Mouse (Mus musculus) heart, adult 2 months (tissue): ENCODE measurements around the gene Sspn. TPM values are rescaled to one million over a fixed set of nuclear protein-coding genes. Genes with fewer than 3 reads are reported as not detected.

Source experiments
- DNase-seq, 2 experiments: peaks; one replicate each; pipeline ENCODE4 v3.0.0; 2021
- H3K27ac ChIP-seq: fragments of 200-600 bp; 2 replicates; pipeline ENCODE4 v1.8.1; 2022
- H3K27me3 ChIP-seq: fragments of 200-500 bp; 2 replicates; pipeline ENCODE4 v1.6.1; 2012; ENCODE audit warnings: mild to moderate bottlenecking, low read length, inconsistent platforms, mixed read lengths; ENCODE audit not compliant: control insufficient read depth, insufficient read depth
- H3K36me3 ChIP-seq: fragments of 200-500 bp; 2 replicates; pipeline ENCODE4 v1.6.1; 2012; ENCODE audit warnings: low read length, inconsistent platforms; ENCODE audit not compliant: control insufficient read depth, insufficient read depth
- H3K4me1 ChIP-seq: fragments of 200-500 bp; 2 replicates; pipeline ENCODE4 v1.6.1; 2011; ENCODE audit warnings: low read length; ENCODE audit not compliant: control insufficient read depth, insufficient read depth
- H3K4me3 ChIP-seq: fragments of 200-600 bp; 2 replicates; pipeline ENCODE4 v1.8.1; 2022
- H3K79me2 ChIP-seq: fragments of 200-500 bp; replicated peaks from 2 replicates; pipeline ENCODE4 v1.6.1; 2012; ENCODE audit warnings: mild to moderate bottlenecking, inconsistent platforms, low read length, moderate library complexity, mixed read lengths; ENCODE audit not compliant: control insufficient read depth, insufficient read depth
- H3K9ac ChIP-seq: fragments of 200-500 bp; 2 replicates; pipeline ENCODE4 v1.6.1; 2012; ENCODE audit warnings: low read depth, mild to moderate bottlenecking, control low read depth, inconsistent platforms, low read length, mixed read lengths
- CTCF ChIP-seq: fragments of 200-600 bp; IDR thresholded peaks from 2 replicates; pipeline ENCODE4 v1.8.1; 2022; ENCODE audit warnings: antibody characterized with exemption, mild to moderate bottlenecking, moderate library complexity
- EP300 ChIP-seq: fragments of 200-500 bp; IDR thresholded peaks from 2 replicates; pipeline ENCODE4 v1.6.1; 2011; ENCODE audit warnings: low read depth, low read length, control low read depth; ENCODE audit not compliant: insufficient read depth
- POLR2A ChIP-seq: fragments of 200-500 bp; IDR thresholded peaks from 2 replicates; pipeline ENCODE4 v1.6.1; 2011; ENCODE audit warnings: mild to moderate bottlenecking, low read depth, low read length, control low read depth; ENCODE audit not compliant: insufficient read depth
- WGBS: fragments of 180-500 bp; shearing (Covaris S2); methylation state at CpG from one replicate; pipeline ENCODE4 v1.1.7; 2018; 5-methylcytosine and 5-hydroxymethylcytosine counted together
- intact Hi-C: fragments of 180-260 bp; cut with DNase I; formaldehyde crosslinking; loops from one replicate; pipeline ENCODE4 v1.15.1; 2025
- long read RNA-seq: library from polyadenylated mRNA; stranded (forward); transcript quantifications from one replicate; pipeline ENCODE4 v2.0.0, GENCODE M21; 2021
- polyA plus RNA-seq: library from polyadenylated mRNA; depleted of rRNA; stranded (reverse); fragments of >200 nt; gene quantifications from 2 replicates; pipeline ENCODE4 v1.2.3, GENCODE M21; 2012; rRNA removed
- total RNA-seq, 2 experiments: library from RNA; stranded (reverse); gene quantifications; 2 replicates each; pipeline ENCODE4 v1.2.3; 2021

Gene Sspn
- 100 to 1,000 TPM; 104 to 114 TPM for total RNA-seq
- polyA plus RNA-seq: 62.1 and 102 TPM in 2 replicates
- long read RNA-seq, full-length matches to known transcripts: 37 of 54 reads
- long read RNA-seq, partial matches to known transcripts: 16 of 54 reads
- long read RNA-seq, other reads (novel, unspliced or antisense): 1 of 54 reads

GRCm38 (mm10) chr6:145931341-145931740, at the start of gene Sspn:
TSS of gene Sspn (plus strand) at chr6:145931641.
- H3K4me3 ChIP-seq: no peak within 1 kb of the TSS
- no peak for DNase-seq
- 50% methylated on average over 3 of the region's 3 CpGs for WGBS
- no peak within 1 kb of the TSS for H3K27ac ChIP-seq
- intact Hi-C loops: no loop called here
- H3K27me3 ChIP-seq: no peaks in the 10 kb centered on the region
- no peaks in the 10 kb centered on the region for H3K79me2 ChIP-seq
- peaks cover 2% of the 10 kb centered on the region for H3K4me1 ChIP-seq
- no peak within 1 kb of the TSS for H3K9ac ChIP-seq
- TF ChIP-seq CTCF: no peak
- no peak for TF ChIP-seq POLR2A
- TF ChIP-seq EP300: no peak
- H3K36me3 ChIP-seq: peaks cover 2% of the 10 kb centered on the region; the same call in 1 of the 2 replicates

DNA sequence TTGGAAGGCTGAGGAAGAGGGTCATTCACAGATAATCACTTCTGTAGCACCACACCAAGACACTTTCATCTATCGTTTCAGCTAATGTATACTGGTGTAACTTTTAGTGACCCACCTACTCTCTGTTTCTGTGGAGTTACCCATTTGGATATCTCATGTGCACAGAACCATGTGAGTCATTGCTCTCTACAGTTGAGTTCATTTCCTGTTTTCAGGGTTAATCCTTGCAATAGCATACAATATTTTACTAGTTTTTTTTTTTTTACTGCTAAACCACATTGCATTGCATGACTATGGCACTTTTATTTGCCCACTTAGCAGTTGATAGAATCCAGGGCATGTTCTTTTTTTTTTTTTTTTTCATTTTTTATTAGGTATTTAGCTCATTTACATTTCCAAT, 48.4 kb upstream of the Sspn start:
- TF ChIP-seq EP300 (no peak), CTCF (no peak), POLR2A (no peak)
- Histone ChIP-seq H3K27me3 (no peaks in the 10 kb centered on the region), H3K4me1 (no peaks in the 10 kb centered on the region; the same call in 1 of the 2 replicates), H3K79me2 (no peaks in the 10 kb centered on the region), H3K36me3 (no peaks in the 10 kb centered on the region), H3K9ac (no peak overlapping the region), H3K4me3 (no peak overlapping the region), H3K27ac (no peak overlapping the region)
- 42% methylated on average over 1 of the region's 1 CpGs for WGBS
- intact Hi-C loops: no loop called here
- DNase-seq: no peak

DNA sequence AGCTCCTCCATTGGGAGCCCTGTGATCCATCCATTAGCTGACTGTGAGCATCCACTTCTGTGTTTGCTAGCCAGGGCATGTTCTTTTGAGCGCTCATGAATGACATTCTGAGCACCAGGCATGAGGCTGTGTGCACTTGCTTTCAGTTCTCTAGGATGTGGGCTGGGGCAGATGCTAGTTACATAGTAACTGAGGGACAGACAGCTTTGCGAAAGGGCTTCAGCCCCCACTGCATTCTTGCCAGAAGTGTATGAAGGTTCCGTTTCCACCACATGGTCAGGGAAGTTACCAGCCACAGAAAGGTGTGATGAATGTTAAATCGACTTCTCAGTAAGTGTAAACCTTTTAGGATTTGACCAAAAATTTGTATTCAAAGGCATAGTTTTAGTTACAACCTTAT, 47.8 kb upstream of the Sspn start:
- intact Hi-C loops: no loop called here
- no peak overlapping the region for H3K4me3 ChIP-seq
- H3K79me2 ChIP-seq: no peaks in the 10 kb centered on the region
- WGBS: 93% methylated on average over 4 of the region's 4 CpGs
- no peak overlapping the region for H3K9ac ChIP-seq
- DNase-seq: no peak
- TF ChIP-seq CTCF: no peak
- TF ChIP-seq EP300: no peak
- no peak for TF ChIP-seq POLR2A
- H3K27me3 ChIP-seq: no peaks in the 10 kb centered on the region
- no peak overlapping the region for H3K27ac ChIP-seq
- H3K4me1 ChIP-seq: no peaks in the 10 kb centered on the region; the same call in 1 of the 2 replicates
- no peaks in the 10 kb centered on the region for H3K36me3 ChIP-seq

DNA sequence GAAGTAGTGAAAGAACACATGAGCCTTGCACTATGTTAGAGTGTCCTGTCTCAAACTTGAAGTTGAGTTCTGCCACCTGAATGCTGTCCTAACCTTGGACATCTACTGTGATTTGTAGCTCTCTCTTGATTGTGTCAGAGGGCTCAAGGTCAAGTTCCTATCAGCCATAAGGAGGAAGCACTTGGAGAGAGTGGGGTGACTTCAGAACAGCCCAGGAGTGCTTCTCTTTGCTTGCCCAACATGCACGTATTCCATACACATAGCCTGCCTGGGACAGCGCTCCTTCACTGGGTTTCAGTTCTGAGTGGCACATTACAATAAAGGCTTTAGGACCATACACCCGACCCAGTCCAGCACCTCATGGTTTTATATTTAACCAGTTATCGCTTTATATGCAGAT, 46.4 kb upstream of the Sspn start:
- H3K27ac ChIP-seq: no peak overlapping the region
- no peaks in the 10 kb centered on the region for H3K36me3 ChIP-seq
- H3K27me3 ChIP-seq: no peaks in the 10 kb centered on the region
- intact Hi-C loops: no loop called here
- H3K4me3 ChIP-seq: no peak overlapping the region
- 81% methylated on average over 4 of the region's 4 CpGs for WGBS
- no peaks in the 10 kb centered on the region for H3K79me2 ChIP-seq
- TF ChIP-seq EP300 (no peak), CTCF (no peak)
- DNase-seq: no peak
- H3K4me1 ChIP-seq: no peaks in the 10 kb centered on the region; the same call in 1 of the 2 replicates
- H3K9ac ChIP-seq: no peak overlapping the region

GRCm38 (mm10) chr6:145886277-145886676, 45.2 kb upstream of the Sspn start:
- H3K27me3 ChIP-seq: no peaks in the 10 kb centered on the region

DNA sequence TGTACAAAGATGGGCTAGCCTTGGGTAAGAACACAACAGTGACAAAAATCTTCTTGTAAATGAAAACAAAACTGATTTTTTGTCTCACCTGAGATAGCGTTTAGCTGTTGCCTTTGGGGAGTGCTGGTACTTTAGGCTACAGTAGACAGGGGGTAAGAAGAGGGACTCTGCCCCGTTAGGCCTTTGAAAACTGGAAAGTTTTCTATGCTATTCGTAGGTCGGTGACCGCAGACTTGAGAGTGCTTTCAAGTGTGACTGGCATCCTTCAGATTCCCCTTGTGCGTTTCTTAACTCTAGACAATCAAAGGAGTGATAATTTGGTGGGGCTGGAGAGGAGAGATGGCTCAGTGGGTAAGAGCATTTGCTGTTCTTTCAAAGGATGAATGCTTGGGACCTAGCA, 43.7 kb upstream of the Sspn start:
- H3K36me3 ChIP-seq: no peaks in the 10 kb centered on the region
- H3K79me2 ChIP-seq: no peaks in the 10 kb centered on the region
- H3K27me3 ChIP-seq: no peaks in the 10 kb centered on the region
- H3K9ac ChIP-seq: no peak overlapping the region
- no peak overlapping the region for H3K27ac ChIP-seq
- H3K4me3 ChIP-seq: no peak overlapping the region
- TF ChIP-seq EP300: no peak
- TF ChIP-seq POLR2A: no peak
- TF ChIP-seq CTCF: no peak
- H3K4me1 ChIP-seq: no peaks in the 10 kb centered on the region; the same call in 1 of the 2 replicates
- WGBS: 85% methylated on average over 6 of the region's 6 CpGs
- intact Hi-C loops: no loop called here
- DNase-seq: no peak

More at GRCm38 (mm10) chr6:145886277-145886676, 45.2 kb upstream of the Sspn start:
- H3K4me3 ChIP-seq: no peak overlapping the region
- DNase-seq: peak; percentile 59 to 71
- intact Hi-C loops: no loop called here
- no peaks in the 10 kb centered on the region; the same call in 1 of the 2 replicates for H3K4me1 ChIP-seq
- WGBS: 15% methylated on average over 8 of the region's 8 CpGs
- no peaks in the 10 kb centered on the region for H3K79me2 ChIP-seq
- TF ChIP-seq POLR2A (no peak), CTCF (no peak), EP300 (0 out of 2 replicates have a peak, but pooled peaks have one; percentile 16)
- H3K27ac ChIP-seq: peak overlapping the region; percentile 16; the same call in 1 of the 2 replicates
- H3K36me3 ChIP-seq: no peaks in the 10 kb centered on the region
- H3K9ac ChIP-seq: no peak overlapping the region
